Mouse (Mus musculus): Measurements from ENCODE around the gene Stag1.

Stag1 gene

DNA sequence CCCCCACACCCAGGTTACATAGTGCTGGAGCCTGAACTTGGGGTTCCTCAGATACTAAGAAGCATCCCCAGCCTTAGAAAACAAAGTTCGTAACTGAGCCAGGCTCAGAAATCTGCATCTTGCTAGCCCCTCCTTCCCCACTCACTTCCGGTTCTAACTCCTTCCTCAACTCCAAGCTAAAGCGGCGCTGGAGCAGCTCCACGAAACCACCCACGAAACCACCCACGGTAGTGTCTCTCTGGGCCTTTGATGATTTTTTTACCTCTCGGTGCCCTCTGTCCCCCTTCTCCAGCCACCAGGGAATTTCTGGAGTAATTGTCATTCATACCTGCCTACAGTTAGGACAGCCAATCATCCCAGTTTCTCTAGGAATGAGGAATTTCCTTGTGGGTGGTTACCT, at the start of gene Stag1:
TSS of gene Stag1 (plus strand) at position 253 of the 400 bp plus-strand sequence.
- no peak for DNase-seq (ENCODE audit: inconsistent age in 2 of 2, low spot score in 1 of 2)

DNA sequence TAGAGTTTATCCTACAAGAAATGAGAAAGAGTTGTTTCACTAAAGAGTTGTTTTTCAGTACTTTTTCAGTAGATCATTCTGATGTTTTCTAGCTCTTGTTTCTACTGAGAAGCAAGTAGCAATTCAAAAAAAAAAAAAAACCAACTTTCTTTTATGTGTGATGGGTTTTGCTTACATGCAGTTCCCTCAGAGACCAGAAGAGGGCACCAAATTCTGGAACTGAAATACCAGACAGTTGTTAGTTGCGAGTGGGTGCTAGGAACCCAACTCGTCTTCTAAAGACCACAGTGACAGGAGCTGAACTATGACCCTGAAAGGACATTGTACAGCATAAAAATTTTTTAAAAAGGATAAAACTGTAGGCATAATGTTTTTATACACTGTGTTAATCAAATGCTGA, 49.3 kb upstream of the Stag1 start:
- no peak for DNase-seq (ENCODE audit: inconsistent age in 2 of 2, low spot score in 1 of 2)

DNA sequence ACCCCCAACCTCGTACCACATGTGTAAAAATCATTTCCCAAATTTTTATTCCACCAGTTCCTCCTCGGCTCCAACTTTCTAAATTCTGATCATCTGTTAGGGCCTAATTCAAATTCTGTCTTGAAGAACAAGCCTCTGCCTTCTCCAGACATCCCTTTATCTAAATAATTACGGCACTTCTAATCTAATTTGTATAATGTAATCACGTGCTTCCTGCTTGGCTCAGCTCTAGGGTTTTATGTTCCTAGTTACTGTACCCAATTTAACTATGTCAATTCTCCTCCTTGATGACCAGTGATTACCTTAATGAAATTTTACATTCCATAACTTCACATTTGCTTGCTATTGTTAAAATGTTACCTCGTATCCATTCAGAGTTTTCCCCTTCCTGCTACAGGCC, 41.9 kb upstream of the Stag1 start:
- no peak for DNase-seq (ENCODE audit: inconsistent age in 2 of 2, low spot score in 1 of 2)

DNA sequence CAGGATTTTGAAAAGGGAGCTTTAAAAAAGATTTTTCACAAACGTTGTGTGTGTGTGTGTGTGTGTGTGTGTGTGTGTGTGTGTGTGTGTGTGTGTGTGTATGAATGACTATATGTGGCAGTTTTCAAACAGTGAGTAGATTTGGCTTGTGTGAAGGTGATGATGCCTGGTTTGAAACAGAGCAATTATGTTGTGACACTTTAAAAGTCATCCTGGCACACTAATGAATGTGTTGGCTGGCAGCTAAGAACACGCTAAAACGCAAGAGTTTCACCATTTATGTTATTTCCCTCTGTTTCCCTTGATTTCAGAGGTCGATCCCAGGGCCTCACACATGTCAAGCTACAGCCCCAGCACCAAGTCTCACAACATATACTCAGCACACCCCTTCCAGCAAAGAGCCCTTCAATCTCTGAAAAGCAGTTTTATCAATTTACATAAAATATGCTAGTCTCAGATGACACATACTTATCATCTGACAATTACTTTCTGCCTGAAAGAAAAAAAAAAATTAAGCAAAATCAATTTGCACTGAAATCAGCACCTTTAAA, 39.5 kb upstream of the Stag1 start:
- DNase-seq (ENCODE audit: inconsistent age in 2 of 2, low spot score in 1 of 2), result no peak

DNA sequence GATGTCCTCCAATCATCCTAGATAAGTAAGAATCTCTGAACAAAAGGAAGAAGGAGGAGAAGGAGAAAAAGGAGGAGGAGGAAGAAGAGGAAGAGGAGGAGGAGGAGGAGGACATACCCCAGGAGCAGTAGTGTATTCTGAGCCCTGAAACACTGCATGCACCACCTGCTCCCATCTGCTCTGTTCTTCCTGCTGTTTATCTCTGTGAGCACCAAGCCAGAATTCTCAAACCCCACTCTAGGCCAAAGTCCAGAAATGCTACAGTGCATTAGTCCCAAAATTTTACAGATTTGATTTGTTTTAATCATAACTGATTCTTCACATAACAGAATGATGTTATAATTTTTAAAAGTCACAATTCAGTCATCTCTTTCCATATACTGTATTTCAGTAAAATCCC, 38.6 kb upstream of the Stag1 start:
- DNase-seq (ENCODE audit: inconsistent age in 2 of 2, low spot score in 1 of 2), result no peak

DNA sequence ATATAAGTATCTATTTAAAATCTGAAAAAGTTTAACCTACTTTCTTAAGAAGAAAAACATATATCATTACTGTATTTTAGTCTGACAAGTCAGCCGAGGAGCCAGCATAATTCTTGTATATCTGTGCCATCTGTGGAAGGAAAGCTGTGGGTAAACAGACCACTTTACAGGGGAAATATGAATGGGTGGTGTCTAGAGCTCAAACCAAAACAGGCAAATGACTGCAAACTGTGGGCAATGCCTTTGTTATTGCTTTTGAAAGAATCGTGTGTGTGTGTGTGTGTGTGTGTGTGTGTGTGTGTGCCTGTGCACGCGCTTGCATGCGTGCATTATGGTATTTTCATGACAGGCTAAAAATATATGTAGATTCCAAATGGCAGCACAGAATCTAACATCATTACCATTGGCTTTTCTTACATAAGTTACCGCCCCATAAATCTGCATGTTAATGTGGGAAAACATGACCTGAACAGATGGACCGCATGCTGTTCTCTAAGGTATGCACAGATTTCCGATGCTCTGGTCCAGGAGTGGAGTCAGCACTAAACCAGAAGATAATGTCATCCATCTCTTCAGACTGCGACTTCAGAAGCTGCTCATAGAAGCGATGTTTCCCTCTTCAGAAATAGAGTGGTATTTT, 37.2 kb upstream of the Stag1 start:
- DNase-seq (ENCODE audit: inconsistent age in 2 of 2, low spot score in 1 of 2), result no peak

DNA sequence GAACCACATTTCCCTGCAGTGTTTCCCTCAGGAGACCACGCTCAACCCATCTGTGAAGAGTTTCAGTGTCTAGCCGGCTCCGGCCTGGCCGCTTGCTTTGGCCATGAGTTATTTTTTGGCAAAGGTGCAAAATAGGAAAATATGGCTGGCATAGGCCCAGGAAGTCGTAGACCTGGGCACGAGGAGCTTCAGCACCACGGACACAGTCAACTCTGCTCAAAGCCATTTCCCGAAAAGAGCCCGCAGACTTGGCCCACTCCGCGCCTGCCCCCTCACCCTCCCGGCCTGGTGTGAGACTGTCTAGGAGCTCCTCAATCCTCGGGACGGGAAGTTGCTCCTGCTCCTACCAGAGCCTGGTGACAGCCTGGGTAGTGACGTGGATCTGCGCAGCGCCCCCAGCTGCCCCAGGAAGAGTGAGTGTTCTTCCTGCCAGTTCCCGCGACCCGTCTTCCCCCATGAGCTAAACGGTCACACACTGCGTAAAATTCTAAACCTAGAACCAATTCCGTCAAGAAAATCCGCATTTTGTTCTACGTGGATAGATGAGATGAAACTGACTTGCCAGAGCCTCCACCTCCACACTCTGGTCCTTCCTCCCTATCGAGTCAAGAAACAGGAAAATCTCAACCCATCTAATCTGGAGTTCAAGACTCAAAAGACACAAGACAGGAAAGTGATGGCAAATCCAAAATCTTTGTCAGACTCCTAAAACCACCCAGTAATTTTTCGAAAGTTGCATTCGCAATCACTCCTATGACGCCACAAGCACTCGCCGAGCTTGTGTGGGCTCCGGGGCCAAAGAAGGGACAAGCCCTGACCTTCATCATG, 27.6 kb upstream of the Stag1 start:
- peak; percentile 76 to 89 for DNase-seq (ENCODE audit: inconsistent age in 2 of 2, low spot score in 1 of 2)

DNA sequence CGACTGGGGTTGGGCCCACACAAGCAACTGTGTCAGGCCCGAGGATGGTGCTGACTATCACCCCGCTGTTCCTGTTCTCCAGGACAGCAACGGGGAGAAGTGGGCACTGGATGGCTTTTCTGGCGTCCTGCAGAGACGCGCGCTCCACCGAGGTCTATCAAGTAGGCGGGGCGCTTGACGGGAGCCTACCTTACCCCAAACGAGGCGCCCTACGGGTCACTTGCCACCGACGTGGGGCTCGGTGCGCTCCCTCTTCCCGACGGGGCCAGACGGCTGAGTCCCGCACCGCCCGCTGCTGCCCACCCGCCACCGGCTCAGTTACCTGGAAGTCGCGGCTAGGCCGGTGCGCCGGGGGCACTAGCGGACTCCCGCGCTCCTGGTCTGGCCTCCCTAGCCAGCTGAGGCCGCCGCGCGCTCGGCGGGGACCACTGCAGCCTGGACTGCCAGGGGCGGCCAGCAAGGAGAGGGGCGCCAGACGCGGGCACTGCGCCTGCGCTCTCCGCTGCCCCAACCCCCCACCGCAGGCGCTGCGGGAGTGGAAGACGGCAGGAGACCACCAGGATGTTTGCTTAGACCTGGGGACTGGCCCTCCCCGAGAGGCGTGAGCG, 26.9 kb upstream of the Stag1 start, which contains the start of gene Slc35g2:
TSS of gene Slc35g2 (minus strand) at position 465 of the 608 bp plus-strand sequence.
- DNase-seq (ENCODE audit: inconsistent age in 2 of 2, low spot score in 1 of 2), result peak; percentile 58 to 85

DNA sequence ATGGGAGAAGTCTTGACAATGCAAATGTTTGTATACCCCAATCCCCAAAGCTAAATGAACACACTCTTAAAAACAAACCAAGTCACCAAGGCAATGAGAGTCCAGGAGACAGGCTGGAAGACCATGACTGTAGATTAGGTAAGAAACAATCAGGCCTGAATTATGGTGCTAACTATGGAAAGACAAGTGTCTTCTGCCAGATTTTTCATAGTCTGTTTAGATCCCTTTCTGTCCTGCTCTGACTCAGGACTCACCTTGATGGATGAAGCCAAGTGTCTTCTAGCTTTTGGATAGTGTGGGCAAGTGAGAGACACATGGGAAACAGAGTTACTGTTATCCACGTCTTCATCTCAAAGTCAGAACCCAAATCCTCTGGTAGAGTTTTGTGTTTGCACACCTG, 26.1 kb upstream of the Stag1 start:
- DNase-seq (ENCODE audit: inconsistent age in 2 of 2, low spot score in 1 of 2), result no peak

DNA sequence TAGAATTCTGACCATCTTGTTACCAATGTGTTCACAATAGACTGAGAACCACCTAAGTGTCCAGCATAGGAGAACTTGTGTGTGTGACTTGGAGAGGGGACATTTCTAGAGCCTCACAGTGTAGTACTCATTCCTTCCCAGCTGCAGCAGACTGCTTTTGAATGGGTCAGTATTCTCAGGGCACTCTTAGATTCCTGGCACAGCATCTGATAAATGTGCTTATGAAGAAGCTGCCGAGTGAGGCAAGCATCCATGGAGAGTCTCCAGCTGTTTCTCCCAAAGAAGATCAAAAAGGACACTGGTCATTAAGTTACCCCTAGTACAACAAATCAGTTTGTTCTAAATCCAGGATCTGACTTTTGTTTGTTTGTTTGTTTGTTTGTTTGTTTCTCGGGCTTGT, 24.3 kb upstream of the Stag1 start:
- no peak for DNase-seq (ENCODE audit: inconsistent age in 2 of 2, low spot score in 1 of 2)

DNA sequence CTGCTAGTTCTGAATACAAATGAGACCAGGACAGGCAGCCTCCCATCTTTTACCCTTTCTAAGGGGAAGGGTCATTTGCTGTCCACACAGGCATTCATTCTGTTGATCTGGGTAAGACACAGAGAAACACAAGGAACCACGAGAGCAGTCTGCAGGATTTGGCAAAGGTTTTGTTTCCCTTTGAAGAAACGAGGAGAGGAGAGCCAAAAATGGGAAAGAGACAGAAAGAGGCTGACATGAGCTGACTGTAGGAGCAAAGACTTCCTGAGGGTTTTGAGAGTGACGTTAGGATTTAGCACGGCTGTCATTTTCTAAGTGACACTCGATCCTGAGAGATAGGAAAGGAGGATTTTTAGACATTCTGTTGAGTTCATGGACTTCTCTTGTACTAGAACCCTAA, 23.7 kb upstream of the Stag1 start:
- no peak for DNase-seq (ENCODE audit: inconsistent age in 2 of 2, low spot score in 1 of 2)

DNA sequence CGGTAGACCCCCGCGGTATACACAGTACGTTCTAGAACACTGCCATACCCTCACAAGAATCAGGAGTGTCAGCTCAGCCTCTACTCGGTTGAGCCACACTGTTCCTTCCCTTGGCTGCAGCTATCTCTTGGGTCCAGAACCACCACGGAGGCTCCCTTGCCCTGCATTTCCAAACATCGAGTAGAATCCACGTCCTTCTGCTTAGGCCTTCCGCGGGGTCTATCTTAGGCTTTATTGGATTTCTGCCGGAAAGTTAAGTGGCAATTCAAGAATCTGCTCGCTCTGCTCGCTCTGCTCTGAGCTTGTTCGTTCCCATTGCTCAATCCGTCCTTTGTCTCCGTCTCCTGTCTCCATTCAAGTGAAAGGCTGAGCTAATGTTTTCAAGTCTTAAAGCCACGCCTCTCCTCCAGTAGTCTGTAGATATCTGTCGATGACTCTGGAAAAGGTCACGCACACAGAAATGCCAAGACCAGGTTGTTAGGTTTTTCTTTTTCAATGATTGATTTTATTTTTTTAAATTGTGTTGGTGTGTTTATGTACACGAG, 17.3 kb upstream of the Stag1 start:
- DNase-seq (ENCODE audit: inconsistent age in 2 of 2, low spot score in 1 of 2), result peak in 1 of 2 experiments; percentile 23

DNA sequence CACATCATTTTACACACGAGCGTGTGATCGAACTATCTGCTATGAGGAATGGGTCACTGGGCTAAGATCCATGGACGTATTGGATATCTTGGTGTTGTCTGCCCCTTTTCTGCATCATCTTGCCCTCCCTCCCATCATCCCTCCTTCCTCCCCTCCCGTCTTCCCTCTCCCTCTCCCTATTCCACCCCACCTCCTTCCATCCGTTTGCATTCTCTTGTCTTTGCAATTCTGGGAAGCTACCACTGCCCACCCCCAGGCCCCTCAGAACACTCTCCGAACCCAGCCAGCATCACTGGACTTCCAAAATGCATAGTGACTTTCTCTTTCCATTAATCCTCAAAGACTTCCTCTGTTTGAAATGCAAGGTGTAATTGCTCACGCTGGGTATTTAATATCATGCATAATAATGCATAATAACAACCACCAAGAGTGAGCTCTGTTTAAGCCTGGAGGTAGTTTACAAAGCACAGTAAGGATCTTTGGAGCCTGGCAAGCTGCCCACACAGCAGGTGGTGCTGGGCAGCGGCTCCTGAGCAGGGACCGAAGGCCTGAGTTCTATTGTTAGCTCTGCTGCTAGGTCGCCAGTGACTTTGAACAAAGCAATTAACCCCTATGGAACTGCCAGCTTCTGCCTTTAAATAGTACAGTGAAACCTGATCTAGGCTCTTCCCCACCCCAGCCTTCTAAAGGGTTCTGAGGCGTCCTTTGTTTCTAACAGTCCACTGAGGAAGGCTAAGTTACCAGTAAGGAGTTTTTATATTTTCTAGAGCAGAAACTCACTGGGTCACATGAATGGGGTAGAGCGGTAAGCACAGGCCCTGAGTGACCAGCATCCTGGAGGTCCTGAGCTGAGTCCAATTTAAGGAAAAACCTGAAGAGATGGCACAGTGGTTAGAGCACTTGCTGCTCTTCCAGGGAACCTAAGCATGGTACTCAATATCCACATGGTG, 15.8 kb upstream of the Stag1 start:
- peak; percentile 39 to 56 for DNase-seq (ENCODE audit: inconsistent age in 2 of 2, low spot score in 1 of 2)

DNA sequence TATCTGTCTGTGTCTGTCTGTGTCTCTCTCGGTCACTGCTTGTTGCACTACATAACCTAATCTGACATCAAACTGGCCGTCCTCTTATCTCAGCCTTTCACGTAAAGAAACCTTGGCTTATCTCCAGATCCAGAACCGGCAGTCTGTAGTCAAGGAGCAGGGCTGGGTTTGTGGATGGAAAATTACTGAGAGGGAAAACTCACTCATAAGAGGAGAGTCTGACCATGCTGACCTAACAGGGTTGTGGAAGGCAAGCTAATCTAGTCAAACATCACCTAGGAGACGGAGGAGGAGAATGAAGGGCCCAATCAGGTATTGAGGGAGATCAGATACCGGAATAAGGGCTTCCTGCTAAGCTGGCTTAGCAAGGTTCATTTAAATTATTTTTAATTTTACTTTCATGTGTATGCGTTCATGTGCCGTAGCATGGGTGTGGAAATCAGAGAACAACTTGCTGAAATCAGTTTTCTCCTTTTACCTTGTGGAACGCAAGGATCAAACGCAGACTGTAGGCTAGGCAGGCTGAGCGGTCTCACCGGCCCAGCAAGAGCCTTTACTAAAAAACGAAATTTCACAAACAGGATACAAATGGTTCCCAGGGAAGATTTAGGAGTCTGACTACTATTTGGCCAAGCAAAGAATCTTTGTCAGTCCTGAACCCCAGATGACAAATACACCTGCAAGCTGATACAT, 14.6 kb upstream of the Stag1 start:
- DNase-seq (ENCODE audit: inconsistent age in 2 of 2, low spot score in 1 of 2), result peak; percentile 67 to 88

DNA sequence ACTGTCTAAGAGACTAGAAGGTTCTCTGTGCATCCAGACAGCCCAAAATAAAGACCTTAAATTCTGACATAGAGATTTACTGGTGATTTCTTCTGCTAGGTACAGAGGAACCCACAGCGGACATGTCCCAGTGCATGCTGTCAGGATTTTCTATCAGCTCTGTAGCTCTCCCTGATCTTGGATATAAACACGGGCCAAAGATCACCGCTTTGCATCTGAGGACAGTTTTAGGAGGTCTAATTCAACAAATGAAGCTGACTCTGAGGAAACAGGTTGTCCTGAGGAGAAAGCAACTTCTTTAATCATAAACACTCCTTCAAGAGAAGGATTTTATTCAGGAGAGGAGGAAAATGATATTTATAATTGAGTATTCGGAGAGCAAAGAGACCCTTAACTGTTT, 13.6 kb upstream of the Stag1 start:
- DNase-seq (ENCODE audit: inconsistent age in 2 of 2, low spot score in 1 of 2), result no peak

DNA sequence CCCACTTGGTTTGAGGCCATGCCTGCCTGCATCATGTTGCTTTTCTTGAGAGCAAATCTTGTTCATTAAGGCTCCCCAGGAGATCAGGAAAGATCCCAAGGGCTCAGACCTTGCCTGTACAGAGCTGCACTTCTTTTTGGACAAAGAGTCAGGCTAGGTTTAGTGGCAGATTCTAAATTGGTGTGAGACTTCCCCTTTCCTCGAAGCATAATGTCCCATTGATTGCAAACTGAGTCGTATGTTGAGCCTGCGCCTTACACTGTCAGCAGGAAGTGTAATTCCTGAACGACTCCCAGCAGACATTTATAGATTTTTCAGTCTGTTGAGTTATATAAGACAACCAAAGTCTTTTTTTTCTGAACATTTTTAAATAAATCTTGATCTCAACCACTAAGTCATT, 7.1 kb upstream of the Stag1 start:
- DNase-seq (ENCODE audit: inconsistent age in 2 of 2, low spot score in 1 of 2), result no peak

DNA sequence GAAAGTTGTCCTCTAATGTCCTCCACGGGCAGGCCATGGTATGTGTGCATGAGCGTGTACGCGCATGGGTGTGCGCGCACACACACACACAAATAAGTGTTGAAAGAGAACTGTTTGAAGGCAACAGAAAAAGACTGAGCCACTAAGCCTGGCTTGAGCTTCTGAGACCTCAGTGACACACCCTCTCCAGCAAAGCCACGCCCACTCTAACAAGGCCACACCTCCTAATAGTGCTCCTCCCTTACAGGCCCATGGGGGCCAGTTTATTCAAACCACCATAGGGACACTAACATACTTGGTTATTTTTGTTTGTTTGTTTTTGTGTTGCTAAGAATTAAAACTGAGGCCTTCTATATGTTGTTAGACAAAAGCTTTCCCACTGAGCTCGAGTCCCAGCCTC, 1.3 kb upstream of the Stag1 start:
- no peak for DNase-seq (ENCODE audit: inconsistent age in 2 of 2, low spot score in 1 of 2)

DNA sequence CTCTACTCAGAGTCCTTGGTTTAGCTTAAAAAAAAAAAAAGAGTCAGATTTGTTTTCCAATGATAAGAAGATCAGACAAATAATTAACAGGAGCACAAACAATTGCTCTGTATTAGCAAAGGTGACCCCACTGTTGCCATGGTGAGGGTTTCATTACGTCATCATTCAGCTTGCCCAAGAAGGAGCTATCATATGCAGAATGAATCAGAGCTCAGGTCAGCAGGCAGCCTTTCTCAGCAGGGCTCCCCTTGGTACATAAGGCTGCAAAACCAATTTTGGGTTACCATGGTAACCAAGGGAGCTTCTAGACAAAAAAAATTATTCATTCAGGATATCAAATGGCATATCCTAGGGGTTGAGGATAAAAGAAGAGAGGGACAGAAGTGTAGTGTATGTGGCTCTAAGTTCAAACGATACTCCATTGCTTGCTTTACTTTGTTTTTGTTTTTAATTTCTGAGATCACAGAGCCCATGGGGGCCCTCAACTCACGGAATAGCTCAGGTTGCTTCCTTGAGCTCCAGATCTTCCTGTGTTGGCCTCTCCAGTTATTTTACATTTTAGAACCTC, 2.2 kb downstream of the Stag1 start:
- peak; percentile 38 to 71 for DNase-seq (ENCODE audit: inconsistent age in 2 of 2, low spot score in 1 of 2)

DNA sequence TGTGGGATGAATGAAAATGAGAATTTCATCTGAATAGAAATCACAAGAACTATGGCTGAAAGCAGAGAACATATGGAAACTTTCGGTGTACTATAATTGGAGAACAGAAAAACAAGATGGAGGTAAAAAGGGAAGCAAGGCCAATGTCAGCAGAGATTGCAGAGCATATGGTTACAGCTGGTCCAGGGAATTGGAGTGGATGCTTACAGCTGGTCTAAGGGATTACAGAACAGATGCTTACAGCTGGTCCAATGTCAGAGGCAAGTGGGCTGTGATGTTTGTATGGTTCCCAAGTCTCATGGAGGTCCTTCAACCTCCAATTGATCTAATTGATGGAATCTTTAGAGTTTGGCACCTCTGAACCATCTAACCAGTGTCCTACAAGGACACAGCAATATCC, 4.5 kb downstream of the Stag1 start:
- DNase-seq (ENCODE audit: inconsistent age in 2 of 2, low spot score in 1 of 2), result no peak

DNA sequence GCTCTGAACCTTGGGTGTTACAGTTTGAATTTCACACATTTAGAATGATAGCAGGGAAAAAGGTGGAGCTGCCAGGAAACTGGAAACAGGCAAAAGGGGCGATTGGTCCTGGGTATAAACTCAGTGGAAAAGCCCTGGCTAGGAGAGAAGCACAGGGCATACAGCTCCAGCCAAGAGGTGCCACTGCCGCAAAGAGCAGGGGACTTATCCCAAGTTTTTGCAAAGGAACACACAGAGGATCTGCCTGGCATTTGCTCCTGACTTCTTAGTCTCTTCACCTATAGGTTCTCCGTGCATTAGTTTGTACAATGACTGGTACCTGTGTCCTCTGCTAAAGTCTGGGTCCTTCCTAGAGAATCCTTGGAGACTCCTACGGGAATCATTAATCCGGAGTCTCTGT, 5.6 kb downstream of the Stag1 start:
- no peak for DNase-seq (ENCODE audit: inconsistent age in 2 of 2, low spot score in 1 of 2)
